Mouse (Mus musculus) neural tube, embryonic 13.5 days (tissue): ENCODE results near the gene Tmem135. TPM values are rescaled to one million over a fixed set of nuclear protein-coding genes. Genes with fewer than 3 reads are reported as not detected.
A peak's percentile ranks its signal among the peaks of the same experiment; 100 is the strongest.

ENCODE experiments used
- ATAC-seq: fragments of 200-750 bp; cut with Nextera tagmentation; 2 replicates; pipeline ENCODE4 v1.8.0; 2017; ENCODE audit warnings: low read depth, mild to moderate bottlenecking, moderate TSS enrichment, moderate library complexity
- H3K27ac ChIP-seq: fragments of 300-500 bp; sonication (generic); replicated peaks from 2 replicates; pipeline ENCODE4 v1.5.1; 2015; ENCODE audit warnings: moderate library complexity, mild to moderate bottlenecking, inconsistent platforms
- H3K27me3 ChIP-seq: fragments of 300-500 bp; sonication (generic); 2 replicates; pipeline ENCODE4 v1.6.1; 2015; ENCODE audit warnings: mild to moderate bottlenecking, inconsistent platforms
- H3K36me3 ChIP-seq: fragments of 300-500 bp; sonication (generic); 2 replicates; pipeline ENCODE4 v1.6.1; 2015; ENCODE audit warnings: mild to moderate bottlenecking, inconsistent platforms
- H3K4me1 ChIP-seq: fragments of 300-500 bp; sonication (generic); replicated peaks from 2 replicates; pipeline ENCODE4 v1.6.1; 2015; ENCODE audit warnings: inconsistent platforms
- H3K4me2 ChIP-seq: fragments of 300-500 bp; sonication (generic); 2 replicates; pipeline ENCODE4 v1.6.1; 2015; ENCODE audit warnings: inconsistent platforms, mild to moderate bottlenecking, moderate library complexity
- H3K4me3 ChIP-seq: fragments of 300-500 bp; sonication (generic); 2 replicates; pipeline ENCODE4 v1.5.1; 2015; ENCODE audit warnings: mild to moderate bottlenecking, inconsistent platforms
- H3K9ac ChIP-seq: fragments of 300-500 bp; sonication (generic); 2 replicates; pipeline ENCODE4 v1.6.1; 2015; ENCODE audit warnings: moderate library complexity, mild to moderate bottlenecking, inconsistent platforms
- H3K9me3 ChIP-seq: fragments of 300-500 bp; sonication (generic); 2 replicates; pipeline ENCODE4 v1.6.1; 2016; ENCODE audit warnings: inconsistent platforms
- WGBS: fragments of 180-500 bp; shearing (Covaris S2); methylation state at CpG from one replicate; pipeline ENCODE4 v1.1.7; 2015; 5-methylcytosine and 5-hydroxymethylcytosine counted together
- polyA plus RNA-seq: library from polyadenylated mRNA; unstranded; fragments of >200 nt; fragmentation: Nextera tagmentation; extraction: Ambion mirVana; gene quantifications from 2 replicates; pipeline ENCODE4 v1.2.1, GENCODE M21; 2015

Tmem135 gene
- 20.6 and 21.3 TPM in 2 replicates for polyA plus RNA-seq

GRCm38 (mm10) chr7:89404081-89404733 lies at the start of gene Tmem135, which contains the start of gene Fzd4:
TSS of gene Tmem135 (minus strand) at chr7:89404222.
TSS of gene Fzd4 (plus strand) at chr7:89404355.
- Histone ChIP-seq H3K27ac (peak within 1 kb of the TSS; percentile 80), H3K9me3 (no peaks in the 10 kb centered on the region), H3K4me3 (peak within 1 kb of the TSS; percentile 74), H3K4me1 (peaks cover 32% of the 10 kb centered on the region), H3K9ac (peak within 1 kb of the TSS; percentile 86), H3K4me2 (peak within 1 kb of the TSS; percentile 99), H3K36me3 (no peaks in the 10 kb centered on the region), H3K27me3 (peaks cover 5% of the 10 kb centered on the region)
- WGBS = under 1% methylated on average over 62 of the region's 62 CpGs
- ATAC-seq = peak; percentile 97

- no peak overlapping the region for H3K4me3 ChIP-seq
- ATAC-seq = no peak
- no peaks in the 10 kb centered on the region for H3K27me3 ChIP-seq
- no peak overlapping the region for H3K27ac ChIP-seq
- H3K4me2 ChIP-seq = no peak overlapping the region
- no peaks in the 10 kb centered on the region for H3K9me3 ChIP-seq
- no peaks in the 10 kb centered on the region for H3K36me3 ChIP-seq
- WGBS = 72% methylated on average over 2 of the region's 2 CpGs
- no peaks in the 10 kb centered on the region for H3K4me1 ChIP-seq
- no peak overlapping the region for H3K9ac ChIP-seq
Observed at GRCm38 (mm10) chr7:89450312-89450711, 46.3 kb upstream of the Tmem135 start.

GRCm38 (mm10) chr7:89445137-89445536 lies 41.1 kb upstream of the Tmem135 start:
- no peaks in the 10 kb centered on the region for H3K9me3 ChIP-seq
- no peak overlapping the region for H3K27ac ChIP-seq
- H3K4me3 ChIP-seq = no peak overlapping the region
- no peaks in the 10 kb centered on the region for H3K27me3 ChIP-seq
- H3K4me1 ChIP-seq = no peaks in the 10 kb centered on the region
- no peak overlapping the region for H3K4me2 ChIP-seq
- 85% methylated on average over 4 of the region's 4 CpGs for WGBS
- H3K9ac ChIP-seq = no peak overlapping the region
- H3K36me3 ChIP-seq = no peaks in the 10 kb centered on the region
- ATAC-seq = no peak

- no peak overlapping the region for H3K9ac ChIP-seq
- H3K4me2 ChIP-seq = no peak overlapping the region
- ATAC-seq = no peak
- H3K27me3 ChIP-seq = no peaks in the 10 kb centered on the region
- WGBS = 63% methylated on average over 4 of the region's 4 CpGs
- H3K4me1 ChIP-seq = no peaks in the 10 kb centered on the region
- H3K36me3 ChIP-seq = no peaks in the 10 kb centered on the region
- H3K27ac ChIP-seq = no peak overlapping the region
- no peak overlapping the region for H3K4me3 ChIP-seq
- no peaks in the 10 kb centered on the region for H3K9me3 ChIP-seq
Observed at GRCm38 (mm10) chr7:89442242-89442641, 38.2 kb upstream of the Tmem135 start.

GRCm38 (mm10) chr7:89441291-89441690 lies 37.3 kb upstream of the Tmem135 start:
- ATAC-seq = no peak
- Histone ChIP-seq H3K9ac (no peak overlapping the region), H3K36me3 (no peaks in the 10 kb centered on the region), H3K4me2 (no peak overlapping the region), H3K27ac (no peak overlapping the region), H3K4me1 (no peaks in the 10 kb centered on the region), H3K27me3 (no peaks in the 10 kb centered on the region), H3K9me3 (no peaks in the 10 kb centered on the region), H3K4me3 (no peak overlapping the region)
- WGBS = 82% methylated on average over 7 of the region's 7 CpGs

GRCm38 (mm10) chr7:89437589-89437988 lies 33.6 kb upstream of the Tmem135 start:
- Histone ChIP-seq H3K27ac (no peak overlapping the region), H3K4me3 (no peak overlapping the region), H3K9me3 (no peaks in the 10 kb centered on the region), H3K27me3 (no peaks in the 10 kb centered on the region), H3K4me1 (no peaks in the 10 kb centered on the region), H3K36me3 (no peaks in the 10 kb centered on the region), H3K4me2 (no peak overlapping the region), H3K9ac (no peak overlapping the region)
- no peak for ATAC-seq
- 45% methylated on average over 4 of the region's 4 CpGs for WGBS

- WGBS = 88% methylated on average over 5 of the region's 5 CpGs
Observed at GRCm38 (mm10) chr7:89436404-89436803, 32.4 kb upstream of the Tmem135 start.

GRCm38 (mm10) chr7:89433893-89434616 lies 30.0 kb upstream of the Tmem135 start:
- H3K9ac ChIP-seq = no peak overlapping the region
- H3K4me2 ChIP-seq = no peak overlapping the region
- H3K4me1 ChIP-seq = no peaks in the 10 kb centered on the region
- H3K36me3 ChIP-seq = no peaks in the 10 kb centered on the region
- 68% methylated on average over 8 of the region's 8 CpGs for WGBS
- H3K4me3 ChIP-seq = no peak overlapping the region
- H3K9me3 ChIP-seq = no peaks in the 10 kb centered on the region
- H3K27ac ChIP-seq = no peak overlapping the region
- H3K27me3 ChIP-seq = no peaks in the 10 kb centered on the region
- ATAC-seq = no peak

More at GRCm38 (mm10) chr7:89436404-89436803, 32.4 kb upstream of the Tmem135 start:
- ATAC-seq = no peak
- Histone ChIP-seq H3K4me2 (no peak overlapping the region), H3K36me3 (no peaks in the 10 kb centered on the region), H3K27me3 (no peaks in the 10 kb centered on the region), H3K9me3 (no peaks in the 10 kb centered on the region), H3K9ac (no peak overlapping the region), H3K27ac (no peak overlapping the region), H3K4me3 (no peak overlapping the region), H3K4me1 (no peaks in the 10 kb centered on the region)

GRCm38 (mm10) chr7:89433193-89433892 lies 29.3 kb upstream of the Tmem135 start:
- H3K27me3 ChIP-seq = no peaks in the 10 kb centered on the region
- H3K4me2 ChIP-seq = no peak overlapping the region
- no peak for ATAC-seq
- 78% methylated on average over 9 of the region's 9 CpGs for WGBS
- no peaks in the 10 kb centered on the region for H3K36me3 ChIP-seq
- H3K4me3 ChIP-seq = no peak overlapping the region
- H3K9me3 ChIP-seq = no peaks in the 10 kb centered on the region
- H3K4me1 ChIP-seq = no peaks in the 10 kb centered on the region
- no peak overlapping the region for H3K9ac ChIP-seq
- H3K27ac ChIP-seq = no peak overlapping the region

- Histone ChIP-seq H3K27me3 (no peaks in the 10 kb centered on the region), H3K4me1 (no peaks in the 10 kb centered on the region), H3K27ac (no peak overlapping the region), H3K4me3 (no peak overlapping the region), H3K9ac (no peak overlapping the region), H3K36me3 (no peaks in the 10 kb centered on the region), H3K9me3 (no peaks in the 10 kb centered on the region), H3K4me2 (no peak overlapping the region)
- WGBS = 89% methylated on average over 2 of the region's 2 CpGs
- ATAC-seq = no peak
Observed at GRCm38 (mm10) chr7:89431185-89431584, 27.2 kb upstream of the Tmem135 start.

- Histone ChIP-seq H3K27me3 (no peaks in the 10 kb centered on the region), H3K4me3 (no peak overlapping the region), H3K36me3 (no peaks in the 10 kb centered on the region), H3K9ac (no peak overlapping the region), H3K27ac (no peak overlapping the region), H3K9me3 (no peaks in the 10 kb centered on the region), H3K4me1 (no peaks in the 10 kb centered on the region), H3K4me2 (no peak overlapping the region)
- WGBS = 84% methylated on average over 1 of the region's 1 CpGs
- no peak for ATAC-seq
Observed at GRCm38 (mm10) chr7:89429326-89429725, 25.3 kb upstream of the Tmem135 start.

GRCm38 (mm10) chr7:89428804-89429203 lies 24.8 kb upstream of the Tmem135 start:
- Histone ChIP-seq H3K4me1 (no peaks in the 10 kb centered on the region), H3K9me3 (no peaks in the 10 kb centered on the region), H3K27me3 (no peaks in the 10 kb centered on the region), H3K36me3 (no peaks in the 10 kb centered on the region), H3K27ac (no peak overlapping the region), H3K9ac (no peak overlapping the region), H3K4me3 (no peak overlapping the region), H3K4me2 (no peak overlapping the region)
- no peak for ATAC-seq
- 95% methylated on average over 5 of the region's 5 CpGs for WGBS
